In genomic region chr17:28348211-28348610, GRCm38 (mm10) we compare ENCODE assay signal across 12 mouse cellular contexts. TPM values are rescaled to one million over a fixed set of nuclear protein-coding genes. Genes with fewer than 3 reads are reported as not detected.
A peak's percentile ranks its signal among the peaks of the same experiment; 100 is the strongest.
DNase-seq lines count a peak whose midpoint lies in the region; ATAC-seq and TF ChIP-seq lines count a peak whose summit lies in the region.
"Had no signal": no experiment of that assay in that cellular context is flagged by ENCODE, and none has a peak within 500 bp of the region (broad histone marks: within the 10 kb centered on the region; RNA-seq: fewer than 3 reads in every experiment).

No protein-coding gene starts in this region.

- peaks cover 75% of the 10 kb centered on the region for H3K27me3 ChIP-seq in forebrain, embryonic 10.5 days (ENCODE audit: poor library complexity, severe bottlenecking)
- peaks cover 12% of the 10 kb centered on the region for H3K27me3 ChIP-seq in forebrain, embryonic 11.5 days (ENCODE audit: control insufficient read depth, insufficient read depth, low read length)
- H3K27me3 ChIP-seq in lung, embryonic 15.5 days: no peaks in the 10 kb centered on the region
- peaks cover 34% of the 10 kb centered on the region for H3K27me3 ChIP-seq in hindbrain, embryonic 14.5 days (ENCODE audit: control insufficient read depth, insufficient read depth, low read length)
- H3K27me3 ChIP-seq in small intestine, adult 2 months (ENCODE audit: control insufficient read depth, insufficient read depth, low read length): peaks cover 6% of the 10 kb centered on the region
- H3K27me3 ChIP-seq: Patski had no signal

- no peak for TF ChIP-seq POLR2A in small intestine, adult 2 months (IDR thresholded peaks at IDR 0.05; ENCODE audit: low read depth, low read length)

- H3K4me2 ChIP-seq in forebrain, embryonic 11.5 days (ENCODE audit: low read depth, low read length, severe bottlenecking): no peak overlapping the region
- H3K4me2 ChIP-seq in lung, embryonic 15.5 days: peak overlapping the region; percentile 96
- H3K4me2 ChIP-seq in hindbrain, embryonic 14.5 days (replicated peaks): 0 out of 2 replicates have a peak overlapping the region, but pooled peaks have one; percentile 91

- 52% methylated on average over 6 of the region's 6 CpGs for WGBS in forebrain, embryonic 10.5 days
- WGBS in forebrain, embryonic 11.5 days: 56% methylated on average over 6 of the region's 6 CpGs
- 24% methylated on average over 6 of the region's 6 CpGs for WGBS in lung, embryonic 15.5 days
- 68% methylated on average over 6 of the region's 6 CpGs for WGBS in hindbrain, embryonic 14.5 days
- WGBS in small intestine, adult 2 months: 43% methylated on average over 6 of the region's 6 CpGs

- DNase-seq in forebrain, embryonic 10.5 days (ENCODE audit: extremely low spot score, low spot score): no peak
- DNase-seq in forebrain, embryonic 11.5 days (ENCODE audit: low spot score): no peak
- no peak for DNase-seq in lung, postnatal 14 days
- DNase-seq in hindbrain, embryonic 14.5 days (ENCODE audit: low spot score): no peak
- DNase-seq in urinary bladder, postnatal 10 days (ENCODE audit: low spot score): no peak
- DNase-seq in frontal cortex, postnatal 10 days (ENCODE audit: low spot score in 2 of 2): no peak
- DNase-seq: gastrocnemius, postnatal 25 days; layer of hippocampus, postnatal 36 days; thymus, postnatal 4 days had no signal

- no peak for ATAC-seq in forebrain, embryonic 11.5 days (replicated peaks; ENCODE audit: low FRiP score)
- no peak for ATAC-seq in lung, embryonic 15.5 days (ENCODE audit: borderline replicate concordance, extremely low read depth, low FRiP score, low TSS enrichment)
- ATAC-seq in hindbrain, embryonic 14.5 days (ENCODE audit: low FRiP score): no peak
- ATAC-seq: Patski had no signal

- 0 out of 2 replicates have a peak overlapping the region, but pooled peaks have one; percentile 53 for H3K27ac ChIP-seq in forebrain, embryonic 10.5 days
- no peak overlapping the region for H3K27ac ChIP-seq in forebrain, embryonic 11.5 days (ENCODE audit: low read depth, low read length)
- H3K27ac ChIP-seq in lung, embryonic 15.5 days: peak overlapping the region; percentile 100
- no peak overlapping the region for H3K27ac ChIP-seq in hindbrain, embryonic 14.5 days
- H3K27ac ChIP-seq in small intestine, adult 2 months (ENCODE audit: insufficient read depth, low read depth, low read length): peak overlapping the region; percentile 19; the same call in 1 of the 2 replicates

- H3K4me3 ChIP-seq in forebrain, embryonic 10.5 days: peak overlapping the region; percentile 85
- H3K4me3 ChIP-seq in forebrain, embryonic 11.5 days (ENCODE audit: low read depth, low read length): no peak overlapping the region
- H3K4me3 ChIP-seq in lung, embryonic 15.5 days: peak overlapping the region; percentile 88
- no peak overlapping the region for H3K4me3 ChIP-seq in hindbrain, embryonic 14.5 days (replicated peaks; ENCODE audit: low read length)
- H3K4me3 ChIP-seq in small intestine, adult 2 months (ENCODE audit: low read depth, low read length): peak overlapping the region; percentile 35

- no peak overlapping the region for H3K9ac ChIP-seq in forebrain, embryonic 11.5 days (ENCODE audit: low read length)
- peak overlapping the region; percentile 96 for H3K9ac ChIP-seq in lung, embryonic 15.5 days
- H3K9ac ChIP-seq in hindbrain, embryonic 14.5 days: no peak overlapping the region

- no peaks in the 10 kb centered on the region for H3K36me3 ChIP-seq in forebrain, embryonic 10.5 days (replicated peaks)
- no peaks in the 10 kb centered on the region for H3K36me3 ChIP-seq in forebrain, embryonic 11.5 days (ENCODE audit: control insufficient read depth, insufficient read depth, low read length)
- no peaks in the 10 kb centered on the region for H3K36me3 ChIP-seq in lung, embryonic 15.5 days
- H3K36me3 ChIP-seq in hindbrain, embryonic 14.5 days (replicated peaks; ENCODE audit: control insufficient read depth, insufficient read depth): no peaks in the 10 kb centered on the region
- H3K36me3 ChIP-seq in small intestine, adult 2 months (ENCODE audit: control insufficient read depth, insufficient read depth, low read length): no peaks in the 10 kb centered on the region

- TF ChIP-seq CTCF in small intestine, adult 2 months (IDR thresholded peaks at IDR 0.05; ENCODE audit: extremely low read depth, insufficient read length, insufficient replicate concordance, low read depth, low read length): no peak

- no peaks in the 10 kb centered on the region for H3K9me3 ChIP-seq in forebrain, embryonic 10.5 days
- H3K9me3 ChIP-seq in forebrain, embryonic 11.5 days (ENCODE audit: control insufficient read depth, low read length): no peaks in the 10 kb centered on the region
- no peaks in the 10 kb centered on the region for H3K9me3 ChIP-seq in lung, embryonic 15.5 days
- no peaks in the 10 kb centered on the region for H3K9me3 ChIP-seq in hindbrain, embryonic 14.5 days (ENCODE audit: control insufficient read depth, low read length)

- H3K4me1 ChIP-seq in forebrain, embryonic 10.5 days: peaks cover 84% of the 10 kb centered on the region
- H3K4me1 ChIP-seq in forebrain, embryonic 11.5 days (replicated peaks; ENCODE audit: control insufficient read depth, insufficient read depth, low read length): peaks cover 15% of the 10 kb centered on the region
- peaks cover 74% of the 10 kb centered on the region for H3K4me1 ChIP-seq in lung, embryonic 15.5 days
- peaks cover 15% of the 10 kb centered on the region for H3K4me1 ChIP-seq in hindbrain, embryonic 14.5 days (replicated peaks; ENCODE audit: control insufficient read depth, insufficient read depth, low read length)
- peaks cover 22% of the 10 kb centered on the region for H3K4me1 ChIP-seq in small intestine, adult 2 months (ENCODE audit: control insufficient read depth, insufficient read depth, insufficient read length, low read length)

RNA-seq across cellular contexts. Expression of gene Tead3, which starts 2.4 kb away (rescaled TPM):
- polyA plus RNA-seq in forebrain, embryonic 10.5 days (2016; fragmentation: Nextera tagmentation; extraction: Ambion mirVana): 5.2 and 5.5 TPM in 2 replicates
- polyA plus RNA-seq in forebrain, embryonic 11.5 days (2014; fragmentation: Nextera tagmentation; extraction: Ambion mirVana): 5.6 and 5.8 TPM in 2 replicates
- 10.9 and 11.5 TPM in 2 replicates for polyA plus RNA-seq in lung, embryonic 15.5 days (2015; fragmentation: Nextera tagmentation; extraction: Ambion mirVana)
- 1.3 and 1.4 TPM in 2 replicates for polyA plus RNA-seq in hindbrain, embryonic 14.5 days (2014; fragmentation: Nextera tagmentation; extraction: Ambion mirVana)
- polyA plus RNA-seq in small intestine, adult 2 months (2012; rRNA removed): 25.2 and 36.7 TPM in 2 replicates

RNA-seq across cellular contexts. Expression of gene Tulp1, which starts 16.8 kb away (rescaled TPM):
- 3.5 and 3.8 TPM in 2 replicates for polyA plus RNA-seq in forebrain, embryonic 10.5 days (2016; fragmentation: Nextera tagmentation; extraction: Ambion mirVana)
- 2.6 and 4.2 TPM in 2 replicates for polyA plus RNA-seq in forebrain, embryonic 11.5 days (2014; fragmentation: Nextera tagmentation; extraction: Ambion mirVana)
- 6.0 and 6.2 TPM in 2 replicates for polyA plus RNA-seq in lung, embryonic 15.5 days (2015; fragmentation: Nextera tagmentation; extraction: Ambion mirVana)
- polyA plus RNA-seq in hindbrain, embryonic 14.5 days (2014; fragmentation: Nextera tagmentation; extraction: Ambion mirVana): 1.2 and 1.7 TPM in 2 replicates
- 0.34 TPM in 1 of 2 replicates, not detected in the other for polyA plus RNA-seq in small intestine, adult 2 months (2012; rRNA removed)
- polyA plus RNA-seq: Patski had no signal

RNA-seq across cellular contexts. Expression of gene Rpl10a, which starts 19.9 kb away (rescaled TPM):
- 511 and 540 TPM in 2 replicates for polyA plus RNA-seq in forebrain, embryonic 10.5 days (2016; fragmentation: Nextera tagmentation; extraction: Ambion mirVana)
- 468 and 490 TPM in 2 replicates for polyA plus RNA-seq in forebrain, embryonic 11.5 days (2014; fragmentation: Nextera tagmentation; extraction: Ambion mirVana)
- 606 and 658 TPM in 2 replicates for polyA plus RNA-seq in lung, embryonic 15.5 days (2015; fragmentation: Nextera tagmentation; extraction: Ambion mirVana)
- polyA plus RNA-seq in hindbrain, embryonic 14.5 days (2014; fragmentation: Nextera tagmentation; extraction: Ambion mirVana): 370 and 441 TPM in 2 replicates
- polyA plus RNA-seq in small intestine, adult 2 months (2012; rRNA removed): 1,432 and 2,365 TPM in 2 replicates

RNA-seq across cellular contexts. Expression of gene Fance, which starts 34.9 kb away (rescaled TPM):
- polyA plus RNA-seq in forebrain, embryonic 10.5 days (2016; fragmentation: Nextera tagmentation; extraction: Ambion mirVana): 31.6 and 32.5 TPM in 2 replicates
- polyA plus RNA-seq in forebrain, embryonic 11.5 days (2014; fragmentation: Nextera tagmentation; extraction: Ambion mirVana): 28.0 and 32.3 TPM in 2 replicates
- polyA plus RNA-seq in lung, embryonic 15.5 days (2015; fragmentation: Nextera tagmentation; extraction: Ambion mirVana): 32.8 and 33.3 TPM in 2 replicates
- 22.0 and 22.6 TPM in 2 replicates for polyA plus RNA-seq in hindbrain, embryonic 14.5 days (2014; fragmentation: Nextera tagmentation; extraction: Ambion mirVana)
- polyA plus RNA-seq in small intestine, adult 2 months (2012; rRNA removed): 13.3 and 16.6 TPM in 2 replicates

Comparison
In these comparisons a context has a peak if more than half of its experiments do, and no peak if none do; other contexts are left out.
1. H3K27ac ChIP-seq: peak in forebrain, embryonic 10.5 days (single experiment), lung, embryonic 15.5 days (single experiment) and small intestine, adult 2 months (single experiment); none in forebrain, embryonic 11.5 days (single experiment) and hindbrain, embryonic 14.5 days (single experiment).
2. H3K4me3 ChIP-seq: peak in forebrain, embryonic 10.5 days (single experiment), lung, embryonic 15.5 days (single experiment) and small intestine, adult 2 months (single experiment); none in forebrain, embryonic 11.5 days (single experiment) and hindbrain, embryonic 14.5 days (single experiment).